Mouse (Mus musculus): ENCODE measurements around the gene Calm3.

Calm3 gene

GRCm38 (mm10) chr7:16891641-16892351 is 32.1 kb downstream of the Calm3 start, which contains the start of gene Gng8:
Gng8 (plus strand) TSS chr7:16891786.
- peak; percentile 36 to 68 for DNase-seq (ENCODE audit: low read depth in 1 of 2, low spot score in 2 of 2)

- DNase-seq (ENCODE audit: low read depth in 1 of 2, low spot score in 2 of 2) = no peak
Measured at GRCm38 (mm10) chr7:16890944-16891343, 33.0 kb downstream of the Calm3 start.

- no peak for DNase-seq (ENCODE audit: low read depth in 1 of 2, low spot score in 2 of 2)
Measured at GRCm38 (mm10) chr7:16890536-16890935, 33.4 kb downstream of the Calm3 start.

- DNase-seq (ENCODE audit: low read depth in 1 of 2, low spot score in 2 of 2) = no peak
Measured at GRCm38 (mm10) chr7:16885905-16886304, 38.0 kb downstream of the Calm3 start.

- DNase-seq (ENCODE audit: low read depth in 1 of 2, low spot score in 2 of 2) = no peak
Measured at GRCm38 (mm10) chr7:16885271-16885776, 38.6 kb downstream of the Calm3 start.

GRCm38 (mm10) chr7:16884334-16884733 is 39.6 kb downstream of the Calm3 start:
- no peak for DNase-seq (ENCODE audit: low read depth in 1 of 2, low spot score in 2 of 2)

- no peak for DNase-seq (ENCODE audit: low read depth in 1 of 2, low spot score in 2 of 2)
Measured at GRCm38 (mm10) chr7:16883162-16883561, 40.8 kb downstream of the Calm3 start.

GRCm38 (mm10) chr7:16880615-16881014 is 43.3 kb downstream of the Calm3 start:
- DNase-seq (ENCODE audit: low read depth in 1 of 2, low spot score in 2 of 2) = no peak

GRCm38 (mm10) chr7:16879796-16880547 is 43.9 kb downstream of the Calm3 start:
- no peak for DNase-seq (ENCODE audit: low read depth in 1 of 2, low spot score in 2 of 2)

- no peak for DNase-seq (ENCODE audit: low read depth in 1 of 2, low spot score in 2 of 2)
Measured at GRCm38 (mm10) chr7:16877717-16878116, 46.2 kb downstream of the Calm3 start.

GRCm38 (mm10) chr7:16876608-16877007 is 47.3 kb downstream of the Calm3 start:
- no peak for DNase-seq (ENCODE audit: low read depth in 1 of 2, low spot score in 2 of 2)

- DNase-seq (ENCODE audit: low read depth in 1 of 2, low spot score in 2 of 2) = no peak
Measured at GRCm38 (mm10) chr7:16876006-16876405, 47.9 kb downstream of the Calm3 start.

- no peak for DNase-seq (ENCODE audit: low read depth in 1 of 2, low spot score in 2 of 2)
Measured at GRCm38 (mm10) chr7:16875326-16875725, 48.6 kb downstream of the Calm3 start.

- DNase-seq (ENCODE audit: low read depth in 1 of 2, low spot score in 2 of 2) = no peak
Measured at GRCm38 (mm10) chr7:16875310-16875325, 48.8 kb downstream of the Calm3 start, which contains the start of gene Dact3. Dact3 (plus strand) TSS chr7:16875317.

- DNase-seq (ENCODE audit: low read depth in 1 of 2, low spot score in 2 of 2) = peak; percentile 97 to 99
Measured at GRCm38 (mm10) chr7:16874756-16875309, 49.1 kb downstream of the Calm3 start.

- peak; percentile 41 to 74 for DNase-seq (ENCODE audit: low read depth in 1 of 2, low spot score in 2 of 2)
Measured at GRCm38 (mm10) chr7:16874190-16874589, 49.7 kb downstream of the Calm3 start.

GRCm38 (mm10) chr7:16873392-16873791 is 50.5 kb downstream of the Calm3 start:
- DNase-seq (ENCODE audit: low read depth in 1 of 2, low spot score in 2 of 2) = no peak

- no peak for DNase-seq (ENCODE audit: low read depth in 1 of 2, low spot score in 2 of 2)
Measured at GRCm38 (mm10) chr7:16872478-16872877, 51.4 kb downstream of the Calm3 start.

- DNase-seq (ENCODE audit: low read depth in 1 of 2, low spot score in 2 of 2) = no peak
Measured at GRCm38 (mm10) chr7:16871600-16871999, 52.3 kb downstream of the Calm3 start.

- DNase-seq (ENCODE audit: low read depth in 1 of 2, low spot score in 2 of 2) = no peak
Measured at GRCm38 (mm10) chr7:16869497-16869896, 54.4 kb downstream of the Calm3 start.

GRCm38 (mm10) chr7:16867488-16867887 is 56.4 kb downstream of the Calm3 start:
- no peak for DNase-seq (ENCODE audit: low read depth in 1 of 2, low spot score in 2 of 2)
